Mouse (Mus musculus) CH12.LX (cell line): Measurements from ENCODE around the gene Zpbp2. TPM values are rescaled to one million over a fixed set of nuclear protein-coding genes. Genes with fewer than 3 reads are reported as not detected.

Source experiments
- DNase-seq: peaks from one replicate; pipeline ENCODE4 v3.0.0-alpha.2; 2013; ENCODE audit errors: extremely low read depth
- H3K27ac ChIP-seq: 2 replicates; pipeline ENCODE4 v1.5.1; 2012; ENCODE audit warnings: low read depth, mild to moderate bottlenecking, control low read depth, moderate library complexity; ENCODE audit not compliant: insufficient read depth
- H3K27me3 ChIP-seq: replicated peaks from 2 replicates; pipeline ENCODE3; 2012; ENCODE audit warnings: inconsistent platforms
- H3K36me3 ChIP-seq, 2 experiments: replicated peaks in 1 of 2; 2 replicates each; pipeline versions ENCODE3 to v1.6.1; 2012; ENCODE audit warnings: inconsistent platforms in 1 of 2, low read length in 1 of 2, mild to moderate bottlenecking in 1 of 2, mixed read lengths in 1 of 2, moderate library complexity in 1 of 2; ENCODE audit not compliant: control insufficient read depth in 1 of 2, insufficient read depth in 1 of 2
- H3K4me1 ChIP-seq, 2 experiments: 2 replicates each; pipeline ENCODE4 v1.6.1; 2012; ENCODE audit warnings: inconsistent platforms in 1 of 2, moderate library complexity in 1 of 2; ENCODE audit not compliant: insufficient read depth in 2 of 2, control insufficient read depth in 1 of 2
- H3K4me2 ChIP-seq: 2 replicates; pipeline ENCODE4 v1.6.1; 2012; ENCODE audit warnings: low read depth, mild to moderate bottlenecking, control low read depth; ENCODE audit not compliant: poor library complexity, insufficient read depth, severe bottlenecking
- H3K4me3 ChIP-seq, 3 experiments: fragments of 150-350 bp in 1 of 3; sonication (generic) in 1 of 3; replicated peaks in 1 of 3; 2 replicates each; pipeline versions ENCODE3 to v1.5.1; 2011 to 2012; ENCODE audit warnings: low read depth in 2 of 3, low read length in 2 of 3, mild to moderate bottlenecking in 2 of 3, moderate library complexity in 2 of 3, control low read depth in 1 of 3, improper control_type of control experiment in 1 of 3, inconsistent platforms in 1 of 3, mixed read lengths in 1 of 3; ENCODE audit not compliant: poor library complexity in 1 of 3
- H3K79me2 ChIP-seq: replicated peaks from 2 replicates; pipeline ENCODE4 v1.6.1; 2012; ENCODE audit warnings: mild to moderate bottlenecking, moderate library complexity; ENCODE audit not compliant: control insufficient read depth, poor library complexity, insufficient read depth, severe bottlenecking; ENCODE audit errors: extremely low read depth
- H3K9ac ChIP-seq: 2 replicates; pipeline ENCODE4 v1.6.1; 2012; ENCODE audit warnings: low read depth, mild to moderate bottlenecking, control low read depth, moderate library complexity; ENCODE audit not compliant: insufficient read depth
- H3K9me3 ChIP-seq: replicated peaks from 2 replicates; pipeline ENCODE3; 2012; ENCODE audit warnings: low read length, inconsistent platforms, mixed read lengths
- BHLHE40 ChIP-seq: IDR thresholded peaks from 2 replicates; pipeline ENCODE4 v1.6.1; 2011; ENCODE audit warnings: mild to moderate bottlenecking, low read depth, low read length, improper control_type of control experiment
- CHD1 ChIP-seq: IDR thresholded peaks from 2 replicates; pipeline ENCODE4 v1.6.1; 2012; ENCODE audit warnings: low read depth, low read length, improper control_type of control experiment, inconsistent platforms
- CHD2 ChIP-seq: IDR thresholded peaks from 2 replicates; pipeline ENCODE4 v1.6.1; 2011; ENCODE audit warnings: low read length, improper control_type of control experiment
- CTCF ChIP-seq, 2 experiments: IDR thresholded peaks in 1 of 2; conservative IDR thresholded peaks in 1 of 2; 2 replicates each; pipeline ENCODE4 v1.5.1; 2011 to 2012; ENCODE audit warnings: low read depth in 2 of 2, low read length in 2 of 2, improper control_type of control experiment in 1 of 2, inconsistent platforms in 1 of 2, mild to moderate bottlenecking in 1 of 2, moderate library complexity in 1 of 2
- E2F4 ChIP-seq: IDR thresholded peaks from 2 replicates; pipeline ENCODE4 v1.6.1; 2011; ENCODE audit warnings: low read depth, low read length, improper control_type of control experiment; ENCODE audit not compliant: insufficient replicate concordance
- ELF1 ChIP-seq: IDR thresholded peaks from 2 replicates; pipeline ENCODE4 v1.6.1; 2014; ENCODE audit warnings: low read depth, mild to moderate bottlenecking, inconsistent platforms, low read length, improper control_type of control experiment
- EP300 ChIP-seq: IDR thresholded peaks from 2 replicates; pipeline ENCODE4 v1.6.1; 2011; ENCODE audit warnings: low read length, improper control_type of control experiment
- ETS1 ChIP-seq: conservative IDR thresholded peaks from 2 replicates; pipeline ENCODE4 v1.6.1; 2012; ENCODE audit warnings: low read depth, mild to moderate bottlenecking, inconsistent platforms, low read length, improper control_type of control experiment, moderate library complexity
- GABPA ChIP-seq: IDR thresholded peaks from 2 replicates; pipeline ENCODE4 v1.6.1; 2012; ENCODE audit warnings: low read depth, low read length, improper control_type of control experiment, inconsistent platforms; ENCODE audit not compliant: insufficient replicate concordance
- KAT2A ChIP-seq: IDR thresholded peaks from 2 replicates; pipeline ENCODE4 v1.6.1; 2012; ENCODE audit warnings: low read length, improper control_type of control experiment, inconsistent platforms; ENCODE audit not compliant: insufficient replicate concordance
- MAFK ChIP-seq: IDR thresholded peaks from 2 replicates; pipeline ENCODE4 v1.6.1; 2011; ENCODE audit warnings: low read length, improper control_type of control experiment; ENCODE audit not compliant: insufficient replicate concordance
- MAX ChIP-seq: IDR thresholded peaks from 2 replicates; pipeline ENCODE4 v1.6.1; 2011; ENCODE audit warnings: low read length, improper control_type of control experiment
- MEF2A ChIP-seq: IDR thresholded peaks from 2 replicates; pipeline ENCODE4 v1.6.1; 2014; ENCODE audit warnings: low read depth, mild to moderate bottlenecking, inconsistent platforms, low read length, improper control_type of control experiment, borderline replicate concordance
- NELFE ChIP-seq: IDR thresholded peaks from 2 replicates; pipeline ENCODE4 v1.6.1; 2011; ENCODE audit warnings: low read depth, low read length, improper control_type of control experiment
- NRF1 ChIP-seq: IDR thresholded peaks from 2 replicates; pipeline ENCODE4 v1.6.1; 2014; ENCODE audit warnings: low read depth, mild to moderate bottlenecking, inconsistent platforms, low read length, improper control_type of control experiment, moderate library complexity
- PAX5 ChIP-seq: IDR thresholded peaks from 2 replicates; pipeline ENCODE4 v1.6.1; 2012; ENCODE audit warnings: low read length, inconsistent platforms, mixed read lengths
- POLR2A ChIP-seq: IDR thresholded peaks from 2 replicates; pipeline ENCODE4 v1.6.1; 2011; ENCODE audit warnings: low read depth, mild to moderate bottlenecking, improper control_type of control experiment, low read length
- RCOR1 ChIP-seq: conservative IDR thresholded peaks from 2 replicates; pipeline ENCODE4 v1.6.1; 2012; ENCODE audit warnings: low read depth, mild to moderate bottlenecking, inconsistent platforms, low read length, improper control_type of control experiment
- SIN3A ChIP-seq: IDR thresholded peaks from 2 replicates; pipeline ENCODE4 v1.6.1; 2012; ENCODE audit warnings: low read length, improper control_type of control experiment, inconsistent platforms
- SMC3 ChIP-seq: IDR thresholded peaks from 2 replicates; pipeline ENCODE4 v1.6.1; 2011; ENCODE audit warnings: low read depth, low read length, improper control_type of control experiment
- TCF12 ChIP-seq: IDR thresholded peaks from 2 replicates; pipeline ENCODE4 v1.6.1; 2014; ENCODE audit warnings: low read depth, mild to moderate bottlenecking, inconsistent platforms, low read length, improper control_type of control experiment
- UBTF ChIP-seq: IDR thresholded peaks from 2 replicates; pipeline ENCODE4 v1.6.1; 2012; ENCODE audit warnings: low read depth, mild to moderate bottlenecking, inconsistent platforms, low read length, improper control_type of control experiment, moderate library complexity
- USF1 ChIP-seq: IDR thresholded peaks from 2 replicates; pipeline ENCODE4 v1.6.1; 2014; ENCODE audit warnings: low read depth, mild to moderate bottlenecking, inconsistent platforms, low read length, improper control_type of control experiment
- USF2 ChIP-seq: conservative IDR thresholded peaks from 2 replicates; pipeline ENCODE4 v1.6.1; 2011; ENCODE audit warnings: low read depth, low read length, improper control_type of control experiment
- ZC3H11A ChIP-seq: IDR thresholded peaks from 2 replicates; pipeline ENCODE4 v1.6.1; 2012; ENCODE audit warnings: low read depth, mild to moderate bottlenecking, inconsistent platforms, low read length, improper control_type of control experiment
- ZKSCAN1 ChIP-seq: IDR thresholded peaks from 2 replicates; pipeline ENCODE4 v1.6.1; 2012; ENCODE audit warnings: low read depth, inconsistent platforms, low read length, improper control_type of control experiment, borderline replicate concordance
- ZMIZ1 ChIP-seq: IDR thresholded peaks from 2 replicates; pipeline ENCODE4 v1.6.1; 2012; ENCODE audit warnings: low read depth, mild to moderate bottlenecking, inconsistent platforms, low read length, improper control_type of control experiment
- ZNF384 ChIP-seq: IDR thresholded peaks from 2 replicates; pipeline ENCODE4 v1.6.1; 2012; ENCODE audit warnings: low read depth, low read length, improper control_type of control experiment, inconsistent platforms
- dilution Hi-C: fragments of 300-500 bp; cut with MboI; formaldehyde crosslinking; loops from 2 replicates; pipeline ENCODE4 v1.14.3; 2020; ENCODE audit warnings: low sequenced_read_pairs; ENCODE audit not compliant: extremely low pct_unique_long_range_greater_than_20kb, extremely low pct_ligation_motif_present
- in situ Hi-C: fragments of 300-500 bp; cut with MboI; formaldehyde crosslinking; loops from 3 replicates; pipeline ENCODE4 v1.14.3; 2019; ENCODE audit warnings: low sequenced_read_pairs, low pct_ligation_motif_present, low pct_unique_long_range_greater_than_20kb, mixed read lengths
- polyA plus RNA-seq: library from polyadenylated mRNA; unstranded; fragments of >175 nt; gene quantifications from 2 replicates; pipeline ENCODE4 v1.2.1, GENCODE M21; 2012; ENCODE audit warnings: low read depth; ENCODE audit not compliant: insufficient read length
- total RNA-seq, 2 experiments: library from RNA; depleted of rRNA; stranded (reverse); fragments of 300-350 nt in 1 of 2; fragments of >200 nt in 1 of 2; gene quantifications; 2 replicates each; pipeline ENCODE4 v1.2.3; 2012 to 2014

Zpbp2 gene
- total and polyA plus RNA-seq, 3 experiments, result 3.2 to 3.9 (median 3.7) TPM

DNA sequence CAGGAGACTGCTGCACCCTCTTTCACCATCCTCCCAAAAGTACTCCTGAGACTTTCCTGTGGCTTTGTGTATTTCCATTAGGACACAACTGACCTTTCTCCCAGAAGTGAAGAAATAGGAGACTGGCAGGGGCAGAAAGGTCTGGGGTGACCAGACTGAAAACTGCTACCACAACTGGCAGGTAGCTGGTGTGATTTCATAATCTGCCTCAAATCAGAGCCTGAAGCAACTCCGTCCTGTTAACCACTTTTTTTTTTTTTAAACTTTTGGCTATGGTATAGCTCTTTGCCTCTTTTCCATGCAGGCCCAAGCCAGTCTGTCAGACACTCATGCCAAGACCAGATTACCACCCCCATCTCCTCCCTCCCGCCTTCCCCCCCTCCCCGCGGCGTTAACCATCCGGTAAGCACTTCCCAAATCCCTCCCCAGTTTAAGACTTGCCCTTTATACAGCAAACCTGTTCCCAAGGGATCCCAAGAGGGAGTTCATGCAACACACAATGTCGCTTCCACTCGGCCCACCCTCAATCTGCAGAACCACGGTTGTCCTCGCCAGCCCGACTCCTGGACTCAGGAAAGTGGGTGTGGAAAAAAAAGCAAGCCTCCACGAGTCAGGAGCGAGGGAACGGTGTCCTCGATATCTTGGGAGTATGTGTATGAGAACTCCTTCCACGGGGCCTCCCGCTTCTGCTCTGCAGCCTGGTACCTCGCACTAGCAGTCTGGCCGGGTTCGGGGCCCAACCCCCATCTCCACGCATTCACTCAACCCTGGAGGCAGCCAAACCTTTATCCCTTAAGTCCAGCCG is 35.4 kb downstream of the Zpbp2 start:
- peak overlapping the region; percentile 71 to 95 (median 77) for H3K4me3 ChIP-seq
- TF ChIP-seq ZNF384 (no peak), CHD1 (0 out of 2 replicates have a peak, but pooled peaks have one; percentile 24), MAFK (no peak), CHD2 (no peak), ZKSCAN1 (no peak)
- no peaks in the 10 kb centered on the region for H3K9me3 ChIP-seq
- DNase-seq, result peak; percentile 33
- in situ Hi-C loops, result loop anchor here (5.0 kb wide), 1 partner anchor 34 kb away; the partner anchor contains the start of gene Zpbp2
- peak overlapping the region; percentile 65 for H3K9ac ChIP-seq
- H3K27ac ChIP-seq, result no peak overlapping the region
- dilution Hi-C loops, result no loop called here
- peak overlapping the region; percentile 66 for H3K4me2 ChIP-seq
- peaks cover 14% of the 10 kb centered on the region for H3K27me3 ChIP-seq
- peaks cover 25 to 38% of the 10 kb centered on the region in 2 experiments for H3K36me3 ChIP-seq
- H3K79me2 ChIP-seq, result peaks cover 17% of the 10 kb centered on the region
- peaks cover 21 to 43% of the 10 kb centered on the region in 2 experiments for H3K4me1 ChIP-seq

DNA sequence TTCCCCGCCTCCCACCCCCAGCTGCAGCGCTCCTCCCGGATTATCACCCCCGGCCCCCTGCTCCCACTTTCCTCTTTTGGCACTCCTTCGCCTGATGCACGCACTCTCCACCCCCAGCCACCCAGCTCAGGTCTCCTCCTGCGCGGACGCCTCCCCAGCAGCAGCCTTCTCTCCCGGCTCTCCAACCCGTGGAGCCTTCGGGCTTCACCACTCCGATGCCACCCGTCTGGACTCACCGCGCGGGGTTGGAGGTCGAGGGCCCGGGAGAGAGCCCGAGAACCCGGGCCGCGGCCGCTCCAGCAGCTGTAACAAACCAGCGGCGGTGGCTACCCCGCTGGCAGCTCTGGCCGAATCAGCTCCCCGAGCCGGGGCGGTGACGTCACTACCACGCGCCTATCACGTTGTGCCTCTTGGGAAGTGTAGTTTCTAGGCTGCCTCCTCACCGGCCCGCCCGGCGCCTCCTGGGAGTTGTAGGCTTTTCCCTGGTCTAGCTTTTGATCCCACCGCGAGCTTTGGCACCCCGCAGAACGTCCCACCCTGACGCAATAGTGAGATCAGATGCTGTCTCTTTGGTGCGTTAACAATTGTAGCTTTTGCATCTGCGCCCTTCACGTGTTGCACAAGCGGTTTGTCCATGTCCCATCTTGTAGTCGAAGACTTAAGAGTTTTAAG is 36.1 kb downstream of the Zpbp2 start, which contains the start of gene Ormdl3:
TSS of gene Ormdl3 (minus strand) at position 477 of the 672 bp plus-strand sequence.
- peak within 1 kb of the TSS; percentile 35 for H3K27ac ChIP-seq
- H3K4me1 ChIP-seq, result peaks cover 21 to 43% of the 10 kb centered on the region in 2 experiments
- TF ChIP-seq ZNF384 (no peak), SIN3A (peak; percentile 99), ETS1 (peak; percentile 32), ZC3H11A (no peak), RCOR1 (peak; percentile 45; the same call in 1 of the 2 replicates), MEF2A (peak; percentile 79; the same call in 1 of the 2 replicates), EP300 (peak; percentile 27; the same call in 1 of the 2 replicates), USF1 (peak; percentile 48), ELF1 (peak; percentile 77), TCF12 (peak; percentile 87), ZKSCAN1 (no peak; the same call in 1 of the 2 replicates), NELFE (peak; percentile 78), CTCF (conservative IDR thresholded peaks at IDR 0.05 in 1 of 2, IDR thresholded peaks at IDR 0.05 in 1 of 2; ENCODE audit: low read depth in 2 of 2, low read length in 2 of 2) (no peak), GABPA (peak; percentile 94; the same call in 1 of the 2 replicates), SMC3 (0 out of 2 replicates have a peak, but pooled peaks have one; percentile 3), USF2 (no peak; the same call in 1 of the 2 replicates), ZMIZ1 (peak; percentile 80; the same call in 1 of the 2 replicates), POLR2A (peak; percentile 88), PAX5 (no peak), MAX (peak; percentile 44), CHD1 (peak; percentile 16; the same call in 1 of the 2 replicates), NRF1 (no peak; the same call in 1 of the 2 replicates), E2F4 (no peak), BHLHE40 (peak; percentile 57), UBTF (no peak), KAT2A (peak; percentile 99)

More for the DNA sequence above, 36.1 kb downstream of the Zpbp2 start, which contains the start of gene Ormdl3:
- Histone ChIP-seq H3K79me2 (peaks cover 17% of the 10 kb centered on the region), H3K36me3 (peaks cover 19 to 32% of the 10 kb centered on the region in 2 experiments), H3K9ac (peak within 1 kb of the TSS; percentile 71), H3K4me2 (peak within 1 kb of the TSS; percentile 72), H3K9me3 (no peaks in the 10 kb centered on the region), H3K4me3 (peak within 1 kb of the TSS; percentile 71 to 95 (median 77)), H3K27me3 (peaks cover 22% of the 10 kb centered on the region)
- dilution Hi-C loops (no loop called here), in situ Hi-C loops (loop anchor here (5.0 kb wide), 1 partner anchor 35 kb away; the partner anchor contains the start of gene Zpbp2)
- DNase-seq, result peak; percentile 100
